In the genomic region with DNA sequence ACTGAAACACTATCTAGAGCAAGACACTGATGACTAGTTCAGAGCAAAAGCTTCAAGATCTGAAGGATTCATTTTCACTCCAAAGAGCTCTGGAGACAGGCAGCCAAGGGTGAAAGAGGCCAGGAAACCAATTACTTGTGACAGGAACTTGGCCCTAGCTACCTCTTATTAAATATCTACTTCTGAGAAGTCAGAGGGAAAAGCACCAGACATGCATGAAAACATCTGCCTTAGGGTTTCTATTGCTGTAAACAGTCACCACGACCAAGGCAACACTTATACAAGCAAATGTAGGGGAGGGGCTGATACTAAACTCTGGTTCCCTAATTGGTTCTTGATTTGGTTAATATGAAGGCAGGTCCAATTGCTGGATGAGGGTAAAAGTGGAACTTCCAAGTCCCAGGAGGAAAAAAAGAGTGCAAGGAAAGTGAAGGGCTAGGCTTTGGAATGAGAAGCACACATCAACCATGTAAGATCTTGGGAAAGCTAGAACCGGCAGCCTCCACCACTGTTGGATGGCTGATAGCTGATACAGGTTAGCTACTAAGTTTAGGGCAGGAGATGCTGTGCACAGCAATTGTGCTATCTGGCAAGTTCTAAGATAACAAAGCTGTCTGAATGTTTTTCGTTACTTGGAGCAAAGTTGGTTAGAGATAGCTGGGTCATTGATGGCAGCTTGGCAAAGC, we compare ENCODE assay signal across 18 mouse cellular contexts. TPM values are rescaled to one million over a fixed set of nuclear protein-coding genes. Genes with fewer than 3 reads are reported as not detected.
A peak's percentile ranks its signal among the peaks of the same experiment; 100 is the strongest.
DNase-seq lines count a peak whose midpoint lies in the region; ATAC-seq and TF ChIP-seq lines count a peak whose summit lies in the region.
"Had no signal": no experiment of that assay in that cellular context is flagged by ENCODE, and none has a peak within 500 bp of the region (broad histone marks: within the 10 kb centered on the region; RNA-seq: fewer than 3 reads in every experiment).

No protein-coding gene starts in this region.

- no peak overlapping the region for H3K4me2 ChIP-seq in embryonic facial prominence, embryonic 14.5 days (ENCODE audit: low read depth, low read length)
- H3K4me2 ChIP-seq in lung, postnatal 0 days (replicated peaks; ENCODE audit: low read depth, low read length): no peak overlapping the region
- H3K4me2 ChIP-seq: embryonic facial prominence, embryonic 15.5 days; forebrain, embryonic 12.5 days; hindbrain, embryonic 14.5 days; intestine, embryonic 15.5 days; midbrain, embryonic 15.5 days had no signal

- H3K36me3 ChIP-seq in embryonic facial prominence, embryonic 14.5 days (ENCODE audit: control insufficient read depth, insufficient read depth, low read length): no peaks in the 10 kb centered on the region
- H3K36me3 ChIP-seq in embryonic facial prominence, embryonic 10.5 days (replicated peaks): no peaks in the 10 kb centered on the region
- H3K36me3 ChIP-seq in lung, postnatal 0 days (ENCODE audit: insufficient read depth, low read length): no peaks in the 10 kb centered on the region
- H3K36me3 ChIP-seq: embryonic facial prominence, embryonic 15.5 days; forebrain, embryonic 12.5 days; intestine, embryonic 15.5 days; midbrain, embryonic 15.5 days had no signal

- TF ChIP-seq EP300 in lung, postnatal 0 days (IDR thresholded peaks at IDR 0.05): no peak

- no peak for ATAC-seq in embryonic facial prominence, embryonic 14.5 days (ENCODE audit: low read depth)
- ATAC-seq in lung, postnatal 0 days: peak; percentile 70
- ATAC-seq: intestine, embryonic 15.5 days; midbrain, embryonic 15.5 days had no signal

- no peaks in the 10 kb centered on the region for H3K27me3 ChIP-seq in embryonic facial prominence, embryonic 14.5 days (replicated peaks; ENCODE audit: control insufficient read depth, insufficient read depth, low read length)
- peaks cover 19% of the 10 kb centered on the region for H3K27me3 ChIP-seq in embryonic facial prominence, embryonic 10.5 days (replicated peaks; ENCODE audit: low read depth, poor library complexity, severe bottlenecking)
- no peaks in the 10 kb centered on the region for H3K27me3 ChIP-seq in lung, postnatal 0 days (replicated peaks; ENCODE audit: insufficient read depth, low read length)
- H3K27me3 ChIP-seq: embryonic facial prominence, embryonic 15.5 days; intestine, embryonic 15.5 days had no signal

- no peaks in the 10 kb centered on the region for H3K4me1 ChIP-seq in embryonic facial prominence, embryonic 14.5 days (ENCODE audit: control insufficient read depth, insufficient read depth, low read length)
- no peaks in the 10 kb centered on the region for H3K4me1 ChIP-seq in embryonic facial prominence, embryonic 10.5 days
- no peaks in the 10 kb centered on the region for H3K4me1 ChIP-seq in lung, postnatal 0 days (ENCODE audit: insufficient read depth, low read depth, low read length)
- H3K4me1 ChIP-seq in lung, adult 2 months (ENCODE audit: control insufficient read depth, insufficient read depth, low read length): no peaks in the 10 kb centered on the region
- H3K4me1 ChIP-seq: embryonic facial prominence, embryonic 15.5 days; forebrain, embryonic 12.5 days; intestine, embryonic 15.5 days; midbrain, embryonic 15.5 days had no signal

- TF ChIP-seq CTCF in lung, postnatal 0 days (IDR thresholded peaks at IDR 0.05): no peak
- no peak for TF ChIP-seq CTCF in lung, adult 2 months (IDR thresholded peaks at IDR 0.05; ENCODE audit: insufficient read depth, low read length)

- no peak overlapping the region for H3K4me3 ChIP-seq in embryonic facial prominence, embryonic 14.5 days (ENCODE audit: low read depth, low read length)
- no peak overlapping the region for H3K4me3 ChIP-seq in embryonic facial prominence, embryonic 10.5 days
- H3K4me3 ChIP-seq in lung, postnatal 0 days (ENCODE audit: low read depth, low read length): no peak overlapping the region
- H3K4me3 ChIP-seq in lung, adult 2 months (replicated peaks; ENCODE audit: extremely low read depth, low read depth, low read length): no peak overlapping the region
- H3K4me3 ChIP-seq: embryonic facial prominence, embryonic 15.5 days; forebrain, embryonic 12.5 days; intestine, embryonic 15.5 days; midbrain, embryonic 15.5 days had no signal

- peak; percentile 29 for DNase-seq in embryonic facial prominence, embryonic 14.5 days (ENCODE audit: low spot score)
- no peak for DNase-seq in embryonic facial prominence, embryonic 10.5 days (ENCODE audit: low spot score)
- peak; percentile 66 for DNase-seq in lung, postnatal 0 days (ENCODE audit: low spot score)
- DNase-seq in lung, adult 2 months: no peak
- peak; percentile 64 for DNase-seq in kidney, postnatal 10 days
- DNase-seq in cerebellum, adult 18-20 months: no peak
- DNase-seq in frontal cortex, postnatal 25 days (ENCODE audit: low spot score in 2 of 2): no peak
- DNase-seq in B cell, adult 2 months: no peak
- DNase-seq: adrenal gland, postnatal 36 days; cerebellum, adult 9-10 months; gastrocnemius, postnatal 14 days; thymus, adult 18-20 months had no signal

- no peaks in the 10 kb centered on the region for H3K9me3 ChIP-seq in embryonic facial prominence, embryonic 14.5 days (ENCODE audit: control insufficient read depth, low read length)
- H3K9me3 ChIP-seq in embryonic facial prominence, embryonic 10.5 days: no peaks in the 10 kb centered on the region
- H3K9me3 ChIP-seq in lung, postnatal 0 days (ENCODE audit: low read length): no peaks in the 10 kb centered on the region
- H3K9me3 ChIP-seq: embryonic facial prominence, embryonic 15.5 days; forebrain, embryonic 12.5 days; intestine, embryonic 15.5 days; midbrain, embryonic 15.5 days had no signal

- no peak overlapping the region for H3K9ac ChIP-seq in embryonic facial prominence, embryonic 14.5 days (ENCODE audit: low read depth, low read length)
- no peak overlapping the region for H3K9ac ChIP-seq in lung, postnatal 0 days (replicated peaks; ENCODE audit: low read depth)
- H3K9ac ChIP-seq: embryonic facial prominence, embryonic 15.5 days; forebrain, embryonic 12.5 days; hindbrain, embryonic 14.5 days; intestine, embryonic 15.5 days; liver, embryonic 14.5 days; midbrain, embryonic 15.5 days had no signal

- 65% methylated on average over 3 of the region's 3 CpGs for WGBS in embryonic facial prominence, embryonic 14.5 days
- 79% methylated on average over 3 of the region's 3 CpGs for WGBS in embryonic facial prominence, embryonic 10.5 days
- WGBS in lung, postnatal 0 days: 70% methylated on average over 3 of the region's 3 CpGs
- WGBS in lung, adult 2 months: 52% methylated on average over 3 of the region's 3 CpGs

- no peak overlapping the region for H3K27ac ChIP-seq in embryonic facial prominence, embryonic 14.5 days (replicated peaks; ENCODE audit: low read depth, low read length)
- H3K27ac ChIP-seq in embryonic facial prominence, embryonic 10.5 days (replicated peaks): no peak overlapping the region
- no peak overlapping the region for H3K27ac ChIP-seq in lung, postnatal 0 days (ENCODE audit: low read length)
- H3K27ac ChIP-seq: embryonic facial prominence, embryonic 15.5 days; forebrain, embryonic 12.5 days; hindbrain, embryonic 14.5 days; intestine, embryonic 15.5 days; liver, embryonic 14.5 days; midbrain, embryonic 15.5 days had no signal

- no peak for TF ChIP-seq POLR2A in lung, adult 2 months (IDR thresholded peaks at IDR 0.05; ENCODE audit: borderline replicate concordance, extremely low read depth, low read depth, low read length)

RNA-seq across cellular contexts. Expression of a gene that starts 49.2 kb away (rescaled TPM):
- polyA plus RNA-seq in embryonic facial prominence, embryonic 14.5 days (2014; fragmentation: Nextera tagmentation; extraction: Ambion mirVana): 11.2 and 15.3 TPM in 2 replicates
- polyA plus RNA-seq in embryonic facial prominence, embryonic 10.5 days (2016; fragmentation: Nextera tagmentation; extraction: Ambion mirVana): 18.8 and 21.0 TPM in 2 replicates
- polyA plus RNA-seq in lung, postnatal 0 days (2015; fragmentation: Nextera tagmentation; extraction: Ambion mirVana): 7.7 and 8.0 TPM in 2 replicates
- 4.0 and 5.0 TPM in 2 replicates for polyA plus RNA-seq in lung, adult 2 months (2012; rRNA removed)

Comparison
In these comparisons a context has a peak if more than half of its experiments do, and no peak if none do; other contexts are left out.
1. DNase-seq: peak in embryonic facial prominence, embryonic 14.5 days (single experiment), lung, postnatal 0 days (single experiment) and kidney, postnatal 10 days (single experiment); none in embryonic facial prominence, embryonic 10.5 days (single experiment), lung, adult 2 months (single experiment), cerebellum, adult 18-20 months (0 of 2), frontal cortex, postnatal 25 days (0 of 2) and B cell, adult 2 months (0 of 2).